Mouse (Mus musculus): Measurements from ENCODE around the gene Endov.

- TF ChIP-seq CTCF (IDR thresholded peaks at IDR 0.05; ENCODE audit: insufficient read depth, low read length) (no peak), POLR2A (IDR thresholded peaks at IDR 0.05; ENCODE audit: borderline replicate concordance, extremely low read depth, low read depth, low read length) (no peak)
These were observed 67.9 kb downstream of the Endov start for GRCm38 (mm10) chr11:119558870-119559610.

All from lung, adult 2 months (tissue).